Mouse (Mus musculus): ENCODE measurements around the gene Atp1a3. TPM values are rescaled to one million over a fixed set of nuclear protein-coding genes. Genes with fewer than 3 reads are reported as not detected.

The Atp1a3 gene
- total and polyA plus RNA-seq, 2 experiments, result 0.06 to 0.28 TPM

- TF ChIP-seq POLR2A (IDR thresholded peaks at IDR 0.05; ENCODE audit: extremely low read depth, insufficient read depth, low read length) (no peak), CTCF (IDR thresholded peaks at IDR 0.05; ENCODE audit: low read depth, low read length) (no peak)
- DNase-seq (ENCODE audit: extremely low read depth, low read depth, low spot score), result no peak
- H3K4me3 ChIP-seq (ENCODE audit: insufficient read depth, low read depth, low read length), result no peak overlapping the region
- 1% methylated on average over 14 of the region's 15 CpGs for WGBS
- H3K36me3 ChIP-seq (ENCODE audit: control insufficient read depth, insufficient read depth, low read length), result no peaks in the 10 kb centered on the region
- no peaks in the 10 kb centered on the region for H3K4me1 ChIP-seq (ENCODE audit: control insufficient read depth, insufficient read depth, low read length)
- H3K27ac ChIP-seq (replicated peaks; ENCODE audit: insufficient read depth, low read depth, low read length), result no peak overlapping the region
- peaks cover 12% of the 10 kb centered on the region for H3K27me3 ChIP-seq (ENCODE audit: control insufficient read depth, insufficient read depth, low read length)
- H3K9ac ChIP-seq (ENCODE audit: low read depth, low read length), result no peak overlapping the region
- no peaks in the 10 kb centered on the region for H3K79me2 ChIP-seq (ENCODE audit: control insufficient read depth, insufficient read depth, low read length)
Observed at GRCm38 (mm10) chr7:24931651-24932050, 74.1 kb downstream of the Atp1a3 start.

- no peak for TF ChIP-seq POLR2A (IDR thresholded peaks at IDR 0.05; ENCODE audit: extremely low read depth, insufficient read depth, low read length)
- TF ChIP-seq CTCF (IDR thresholded peaks at IDR 0.05; ENCODE audit: low read depth, low read length), result no peak
- Histone ChIP-seq H3K9ac (ENCODE audit: low read depth, low read length) (no peak overlapping the region), H3K27ac (replicated peaks; ENCODE audit: insufficient read depth, low read depth, low read length) (no peak overlapping the region), H3K79me2 (ENCODE audit: control insufficient read depth, insufficient read depth, low read length) (no peaks in the 10 kb centered on the region), H3K27me3 (ENCODE audit: control insufficient read depth, insufficient read depth, low read length) (peaks cover 12% of the 10 kb centered on the region), H3K36me3 (ENCODE audit: control insufficient read depth, insufficient read depth, low read length) (no peaks in the 10 kb centered on the region; the same call in 1 of the 2 replicates), H3K4me1 (ENCODE audit: control insufficient read depth, insufficient read depth, low read length) (no peaks in the 10 kb centered on the region), H3K4me3 (ENCODE audit: insufficient read depth, low read depth, low read length) (no peak overlapping the region)
- DNase-seq (ENCODE audit: extremely low read depth, low read depth, low spot score), result no peak
- 28% methylated on average over 6 of the region's 6 CpGs for WGBS
Observed at GRCm38 (mm10) chr7:24930475-24930874, 75.3 kb downstream of the Atp1a3 start.

Other genes with a start within 250 kb of the Atp1a3 start
- not detected in 2 replicates for gene Cd177, start 245.6 kb downstream of the Atp1a3 start, total RNA-seq (2014; rRNA removed)
- gene Cd177, start 245.6 kb downstream of the Atp1a3 start, polyA plus RNA-seq (2012; rRNA removed), result 0.06 and 0.09 TPM in 2 replicates
- gene Ceacam10, start 228.8 kb downstream of the Atp1a3 start, total RNA-seq (2014; rRNA removed), result not detected in 2 replicates
- gene Ceacam10, start 228.8 kb downstream of the Atp1a3 start, polyA plus RNA-seq (2012; rRNA removed), result not detected in 2 replicates
- not detected in 2 replicates for gene Gm9844, start 143.7 kb downstream of the Atp1a3 start, total RNA-seq (2014; rRNA removed)
- not detected in 2 replicates for gene Gm9844, start 143.7 kb downstream of the Atp1a3 start, polyA plus RNA-seq (2012; rRNA removed)
- gene Lypd4, start 136.0 kb downstream of the Atp1a3 start, total RNA-seq (2014; rRNA removed), result not detected in 2 replicates
- gene Lypd4, start 136.0 kb downstream of the Atp1a3 start, polyA plus RNA-seq (2012; rRNA removed), result not detected in 2 replicates
- gene Dmrtc2, start 135.9 kb downstream of the Atp1a3 start, total RNA-seq (2014; rRNA removed), result not detected in 2 replicates
- not detected in 2 replicates for gene Dmrtc2, start 135.9 kb downstream of the Atp1a3 start, polyA plus RNA-seq (2012; rRNA removed)
- gene Rps19, start 121.6 kb downstream of the Atp1a3 start, total RNA-seq (2014; rRNA removed), result 205 and 255 TPM in 2 replicates
- gene Rps19, start 121.6 kb downstream of the Atp1a3 start, polyA plus RNA-seq (2012; rRNA removed), result 191 and 262 TPM in 2 replicates
- gene Cd79a, start 108.6 kb downstream of the Atp1a3 start, total RNA-seq (2014; rRNA removed), result 0.18 and 0.60 TPM in 2 replicates
- gene Cd79a, start 108.6 kb downstream of the Atp1a3 start, polyA plus RNA-seq (2012; rRNA removed), result 2.0 and 5.7 TPM in 2 replicates
- gene Arhgef1, start 103.0 kb downstream of the Atp1a3 start, total RNA-seq (2014; rRNA removed), result 8.5 and 15.5 TPM in 2 replicates
- gene Arhgef1, start 103.0 kb downstream of the Atp1a3 start, polyA plus RNA-seq (2012; rRNA removed), result 46.6 and 62.9 TPM in 2 replicates
- not detected in 2 replicates for gene Gm4881, start 61.5 kb downstream of the Atp1a3 start, total RNA-seq (2014; rRNA removed)
- not detected in 2 replicates for gene Gm4881, start 61.5 kb downstream of the Atp1a3 start, polyA plus RNA-seq (2012; rRNA removed)
- gene Rabac1, start 33.2 kb downstream of the Atp1a3 start, total RNA-seq (2014; rRNA removed), result 130 and 148 TPM in 2 replicates
- gene Rabac1, start 33.2 kb downstream of the Atp1a3 start, polyA plus RNA-seq (2012; rRNA removed), result 230 and 233 TPM in 2 replicates
- 2.3 and 2.4 TPM in 2 replicates for gene Grik5, start 66.4 kb upstream of the Atp1a3 start, total RNA-seq (2014; rRNA removed)
- gene Grik5, start 66.4 kb upstream of the Atp1a3 start, polyA plus RNA-seq (2012; rRNA removed), result 10.2 and 14.0 TPM in 2 replicates
- gene Zfp574, start 66.6 kb upstream of the Atp1a3 start, total RNA-seq (2014; rRNA removed), result 2.3 and 3.1 TPM in 2 replicates
- 16.7 and 17.2 TPM in 2 replicates for gene Zfp574, start 66.6 kb upstream of the Atp1a3 start, polyA plus RNA-seq (2012; rRNA removed)
- gene Pou2f2, start 173.8 kb upstream of the Atp1a3 start, total RNA-seq (2014; rRNA removed), result 0.34 and 0.37 TPM in 2 replicates
- 0.44 and 1.2 TPM in 2 replicates for gene Pou2f2, start 173.8 kb upstream of the Atp1a3 start, polyA plus RNA-seq (2012; rRNA removed)
- 20.2 and 24.6 TPM in 2 replicates for gene Dedd2, start 214.7 kb upstream of the Atp1a3 start, total RNA-seq (2014; rRNA removed)
- gene Dedd2, start 214.7 kb upstream of the Atp1a3 start, polyA plus RNA-seq (2012; rRNA removed), result 27.9 and 35.4 TPM in 2 replicates
- 2.2 and 2.6 TPM in 2 replicates for gene Zfp526, start 215.5 kb upstream of the Atp1a3 start, total RNA-seq (2014; rRNA removed)
- 3.4 and 4.7 TPM in 2 replicates for gene Zfp526, start 215.5 kb upstream of the Atp1a3 start, polyA plus RNA-seq (2012; rRNA removed)
- 9.1 and 11.4 TPM in 2 replicates for gene Gsk3a, start 231.9 kb upstream of the Atp1a3 start, total RNA-seq (2014; rRNA removed)
- 69.3 and 74.5 TPM in 2 replicates for gene Gsk3a, start 231.9 kb upstream of the Atp1a3 start, polyA plus RNA-seq (2012; rRNA removed)
- 7.4 and 8.8 TPM in 2 replicates for gene Erf, start 244.8 kb upstream of the Atp1a3 start, total RNA-seq (2014; rRNA removed)
- 23.3 and 27.0 TPM in 2 replicates for gene Erf, start 244.8 kb upstream of the Atp1a3 start, polyA plus RNA-seq (2012; rRNA removed)

All from liver, adult 2 months (tissue).